Mouse (Mus musculus): ENCODE measurements around the gene Clps. TPM values are rescaled to one million over a fixed set of nuclear protein-coding genes. Genes with fewer than 3 reads are reported as not detected.
"Not testable (repeated sequence)": the region's sequence is repeated elsewhere in the genome, so short reads cannot be mapped to it uniquely, and the experiment has no call there.

Clps gene
- polyA plus RNA-seq, 1 experiment = 8,275 TPM

- no peak overlapping the region for H3K27ac ChIP-seq (ENCODE audit: insufficient read depth, low read length)
- no peak for TF ChIP-seq POLR2A (IDR thresholded peaks at IDR 0.05; ENCODE audit: low read depth, low read length)
- TF ChIP-seq CTCF (IDR thresholded peaks at IDR 0.05; ENCODE audit: extremely low read depth, insufficient read depth, insufficient read length, insufficient replicate concordance) = no peak
- WGBS = 77% methylated on average over 7 of the region's 7 CpGs
- no peaks in the 10 kb centered on the region for H3K36me3 ChIP-seq (ENCODE audit: control insufficient read depth, insufficient read depth, low read length)
- no peaks in the 10 kb centered on the region; the same call in 1 of the 2 replicates for H3K4me1 ChIP-seq (ENCODE audit: control insufficient read depth, insufficient read depth, insufficient read length)
- H3K27me3 ChIP-seq (ENCODE audit: control insufficient read depth, insufficient read depth, low read length) = peaks cover 2% of the 10 kb centered on the region; the same call in 1 of the 2 replicates
- H3K4me3 ChIP-seq (ENCODE audit: extremely low read depth, insufficient read depth, insufficient read length) = no peak overlapping the region
- no peak for DNase-seq (ENCODE audit: low read depth in 1 of 2, low spot score in 2 of 2)
These were observed 12.0 kb upstream of the Clps start for GRCm38 (mm10) chr17:28572521-28572920.

- Histone ChIP-seq H3K27me3 (ENCODE audit: control insufficient read depth, insufficient read depth, low read length) (peaks cover 2% of the 10 kb centered on the region; the same call in 1 of the 2 replicates), H3K36me3 (ENCODE audit: control insufficient read depth, insufficient read depth, low read length) (no peaks in the 10 kb centered on the region), H3K4me1 (ENCODE audit: control insufficient read depth, insufficient read depth, insufficient read length) (no peaks in the 10 kb centered on the region; the same call in 1 of the 2 replicates), H3K27ac (ENCODE audit: insufficient read depth, low read length) (no peak overlapping the region), H3K4me3 (ENCODE audit: extremely low read depth, insufficient read depth, insufficient read length) (no peak overlapping the region)
- no peak for TF ChIP-seq POLR2A (IDR thresholded peaks at IDR 0.05; ENCODE audit: low read depth, low read length)
- no peak for TF ChIP-seq CTCF (IDR thresholded peaks at IDR 0.05; ENCODE audit: extremely low read depth, insufficient read depth, insufficient read length, insufficient replicate concordance)
- 82% methylated on average over 3 of the region's 3 CpGs for WGBS
- no peak for DNase-seq (ENCODE audit: low read depth in 1 of 2, low spot score in 2 of 2)
These were observed 11.3 kb upstream of the Clps start for GRCm38 (mm10) chr17:28571868-28572267.

DNA sequence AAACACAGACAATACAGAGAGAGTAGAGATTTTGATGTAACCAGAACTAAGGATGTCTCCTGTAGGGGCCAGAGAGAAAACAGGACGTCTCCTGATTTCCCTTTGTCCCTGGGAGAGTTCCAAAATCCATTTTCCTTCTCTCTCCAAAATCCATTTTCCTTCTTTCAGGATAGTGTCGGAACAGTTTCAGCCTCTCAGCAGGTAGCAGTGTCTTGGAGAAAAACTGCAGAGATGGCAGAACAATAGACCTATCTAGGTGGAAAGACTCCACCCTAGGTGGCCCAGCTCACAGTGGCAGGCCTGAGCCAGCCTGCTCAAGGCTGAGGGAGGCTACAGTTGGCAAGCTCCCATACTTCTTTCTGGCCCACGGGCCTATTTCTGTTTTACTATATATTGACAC lies 7.0 kb upstream of the Clps start:
- Histone ChIP-seq H3K36me3 (ENCODE audit: control insufficient read depth, insufficient read depth, low read length) (no peaks in the 10 kb centered on the region), H3K4me3 (ENCODE audit: extremely low read depth, insufficient read depth, insufficient read length) (no peak overlapping the region), H3K27ac (ENCODE audit: insufficient read depth, low read length) (no peak overlapping the region), H3K27me3 (ENCODE audit: control insufficient read depth, insufficient read depth, low read length) (no peaks in the 10 kb centered on the region; the same call in 1 of the 2 replicates), H3K4me1 (ENCODE audit: control insufficient read depth, insufficient read depth, insufficient read length) (no peaks in the 10 kb centered on the region)
- WGBS = 61% methylated on average over 3 of the region's 3 CpGs
- TF ChIP-seq POLR2A (IDR thresholded peaks at IDR 0.05; ENCODE audit: low read depth, low read length) (no peak), CTCF (IDR thresholded peaks at IDR 0.05; ENCODE audit: extremely low read depth, insufficient read depth, insufficient read length, insufficient replicate concordance) (no peak)
- DNase-seq (ENCODE audit: low read depth in 1 of 2, low spot score in 2 of 2) = no peak

DNA sequence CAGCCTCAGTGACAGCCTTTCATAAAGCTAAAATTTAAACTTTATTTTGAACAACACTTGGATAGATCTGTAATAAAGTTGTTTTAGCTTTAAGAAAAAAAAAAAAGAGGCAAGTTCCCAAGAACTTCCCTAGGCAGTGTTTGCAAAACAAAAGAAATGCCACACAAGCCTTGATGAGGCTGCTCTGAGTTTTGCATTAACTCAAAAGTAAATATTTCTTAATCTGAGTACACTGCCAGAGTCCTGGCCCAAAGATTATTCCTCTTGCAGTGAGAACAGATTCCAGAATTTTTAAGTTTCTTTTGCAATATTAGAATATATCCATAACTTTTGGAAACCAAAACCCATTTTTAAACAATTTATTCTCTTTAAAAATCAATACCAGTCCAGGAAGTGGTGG lies 4.6 kb upstream of the Clps start:
- no peak overlapping the region for H3K4me3 ChIP-seq (ENCODE audit: extremely low read depth, insufficient read depth, insufficient read length)
- H3K27me3 ChIP-seq (ENCODE audit: control insufficient read depth, insufficient read depth, low read length) = no peaks in the 10 kb centered on the region
- H3K27ac ChIP-seq (ENCODE audit: insufficient read depth, low read length) = no peak overlapping the region
- no peaks in the 10 kb centered on the region for H3K36me3 ChIP-seq (ENCODE audit: control insufficient read depth, insufficient read depth, low read length)
- no peak for TF ChIP-seq CTCF (IDR thresholded peaks at IDR 0.05; ENCODE audit: extremely low read depth, insufficient read depth, insufficient read length, insufficient replicate concordance)
- no peak for TF ChIP-seq POLR2A (IDR thresholded peaks at IDR 0.05; ENCODE audit: low read depth, low read length)
- no peak for DNase-seq (ENCODE audit: low read depth in 1 of 2, low spot score in 2 of 2)
- H3K4me1 ChIP-seq (ENCODE audit: control insufficient read depth, insufficient read depth, insufficient read length) = no peaks in the 10 kb centered on the region

DNA sequence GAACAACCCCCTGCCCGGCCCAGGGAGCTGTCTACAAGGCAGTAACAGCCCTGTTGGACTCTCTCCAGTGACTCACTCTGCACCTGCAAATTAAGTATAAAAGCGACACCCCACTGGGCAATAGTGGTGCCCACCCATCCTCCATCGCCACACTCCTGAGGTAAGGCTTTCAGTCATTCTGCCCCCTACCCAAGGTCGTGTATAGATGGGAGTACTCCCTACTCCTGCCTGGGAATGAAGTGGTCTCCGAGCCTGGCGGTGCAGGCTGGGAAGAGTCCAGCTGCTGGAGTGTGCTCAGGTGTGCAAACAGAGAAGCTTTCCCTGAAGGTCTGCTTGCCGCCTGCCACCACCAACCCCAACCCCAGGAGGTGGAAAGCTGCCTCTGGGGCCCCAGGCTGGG lies 1.0 kb upstream of the Clps start:
- Histone ChIP-seq H3K4me3 (ENCODE audit: extremely low read depth, insufficient read depth, insufficient read length) (no peak overlapping the region), H3K36me3 (ENCODE audit: control insufficient read depth, insufficient read depth, low read length) (no peaks in the 10 kb centered on the region), H3K4me1 (ENCODE audit: control insufficient read depth, insufficient read depth, insufficient read length) (no peaks in the 10 kb centered on the region), H3K27me3 (ENCODE audit: control insufficient read depth, insufficient read depth, low read length) (no peaks in the 10 kb centered on the region), H3K27ac (ENCODE audit: insufficient read depth, low read length) (no peak overlapping the region)
- TF ChIP-seq POLR2A (IDR thresholded peaks at IDR 0.05; ENCODE audit: low read depth, low read length) = no peak
- TF ChIP-seq CTCF (IDR thresholded peaks at IDR 0.05; ENCODE audit: extremely low read depth, insufficient read depth, insufficient read length, insufficient replicate concordance) = no peak
- WGBS = 74% methylated on average over 7 of the region's 7 CpGs
- DNase-seq (ENCODE audit: low read depth in 1 of 2, low spot score in 2 of 2) = no peak

DNA sequence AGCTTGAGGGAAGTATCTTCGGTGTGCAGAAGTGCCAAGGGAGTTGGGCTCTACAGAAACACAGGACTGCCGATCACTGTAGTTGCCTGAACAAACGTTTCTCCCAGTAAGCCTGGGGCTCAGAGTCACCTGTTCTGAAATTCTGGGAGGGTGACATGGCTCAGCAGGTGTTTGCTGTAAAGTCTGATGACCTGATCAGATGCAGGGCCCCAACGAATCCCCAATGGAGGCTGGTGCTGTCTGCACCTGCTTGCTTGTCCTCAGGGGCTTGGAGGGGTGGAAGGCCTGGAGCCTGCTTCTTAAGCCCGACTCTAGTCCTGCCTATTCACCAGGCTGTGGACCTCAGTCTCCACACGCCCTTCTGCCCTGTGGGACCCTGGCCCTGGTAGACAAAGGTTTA lies 2.8 kb downstream of the Clps start:
- DNase-seq (ENCODE audit: low read depth in 1 of 2, low spot score in 2 of 2) = no peak
- TF ChIP-seq CTCF (IDR thresholded peaks at IDR 0.05; ENCODE audit: extremely low read depth, insufficient read depth, insufficient read length, insufficient replicate concordance) (no peak), POLR2A (IDR thresholded peaks at IDR 0.05; ENCODE audit: low read depth, low read length) (no peak)
- Histone ChIP-seq H3K27me3 (ENCODE audit: control insufficient read depth, insufficient read depth, low read length) (no peaks in the 10 kb centered on the region), H3K27ac (ENCODE audit: insufficient read depth, low read length) (no peak overlapping the region), H3K36me3 (ENCODE audit: control insufficient read depth, insufficient read depth, low read length) (no peaks in the 10 kb centered on the region), H3K4me1 (ENCODE audit: control insufficient read depth, insufficient read depth, insufficient read length) (no peaks in the 10 kb centered on the region), H3K4me3 (ENCODE audit: extremely low read depth, insufficient read depth, insufficient read length) (no peak overlapping the region)
- whole genome bisulfite sequencing = 80% methylated on average over 6 of the region's 6 CpGs

- no peaks in the 10 kb centered on the region for H3K36me3 ChIP-seq (ENCODE audit: control insufficient read depth, insufficient read depth, low read length)
- WGBS = 44% methylated on average over 6 of the region's 6 CpGs
- no peaks in the 10 kb centered on the region for H3K27me3 ChIP-seq (ENCODE audit: control insufficient read depth, insufficient read depth, low read length)
- no peak for TF ChIP-seq POLR2A (IDR thresholded peaks at IDR 0.05; ENCODE audit: low read depth, low read length)
- no peak for TF ChIP-seq CTCF (IDR thresholded peaks at IDR 0.05; ENCODE audit: extremely low read depth, insufficient read depth, insufficient read length, insufficient replicate concordance)
- no peak overlapping the region for H3K27ac ChIP-seq (ENCODE audit: insufficient read depth, low read length)
- no peaks in the 10 kb centered on the region for H3K4me1 ChIP-seq (ENCODE audit: control insufficient read depth, insufficient read depth, insufficient read length)
- H3K4me3 ChIP-seq (ENCODE audit: extremely low read depth, insufficient read depth, insufficient read length) = no peak overlapping the region
- DNase-seq (ENCODE audit: low read depth in 1 of 2, low spot score in 2 of 2) = no peak
These were observed 3.8 kb downstream of the Clps start for GRCm38 (mm10) chr17:28556635-28557396.

GRCm38 (mm10) chr17:28554021-28554420 lies 6.5 kb downstream of the Clps start:
- not testable (repeated sequence) for H3K36me3 ChIP-seq (ENCODE audit: control insufficient read depth, insufficient read depth, low read length); H3K27me3 ChIP-seq (ENCODE audit: control insufficient read depth, insufficient read depth, low read length); H3K4me1 ChIP-seq (ENCODE audit: control insufficient read depth, insufficient read depth, insufficient read length); H3K27ac ChIP-seq (ENCODE audit: insufficient read depth, low read length); DNase-seq (ENCODE audit: low read depth in 1 of 2, low spot score in 2 of 2); H3K4me3 ChIP-seq (ENCODE audit: extremely low read depth, insufficient read depth, insufficient read length)
- WGBS = 90% methylated on average over 4 of the region's 4 CpGs
